Mouse (Mus musculus) liver, adult 2 months (tissue): ENCODE results near the gene Eif2a.

Source experiments
- CTCF ChIP-seq: fragments of 200-500 bp; IDR thresholded peaks from 2 replicates; pipeline ENCODE4 v1.5.1; 2011; ENCODE audit warnings: low read depth, low read length, control low read depth
- POLR2A ChIP-seq: fragments of 200-500 bp; IDR thresholded peaks from 2 replicates; pipeline ENCODE4 v1.6.1; 2011; ENCODE audit warnings: low read length, control low read depth; ENCODE audit not compliant: insufficient read depth; ENCODE audit errors: extremely low read depth

DNA sequence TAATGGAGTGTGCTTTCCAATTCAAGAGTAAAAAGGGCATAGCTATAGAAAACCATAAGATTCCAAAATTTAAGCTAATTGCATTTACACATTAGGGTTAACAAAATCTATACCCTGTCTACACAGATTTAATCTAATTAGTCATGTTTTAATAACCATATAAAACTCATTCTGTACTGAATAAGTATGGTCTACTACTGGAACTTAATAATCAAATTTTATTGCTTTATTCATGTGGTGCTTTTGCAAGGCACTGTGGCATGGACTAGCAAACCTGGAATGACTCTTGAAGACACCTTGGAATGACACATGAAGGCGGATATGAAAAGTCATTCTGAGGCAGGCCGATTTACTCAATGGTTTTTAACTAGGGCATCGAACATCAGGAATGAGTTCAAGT lies 2.2 kb upstream of the Eif2a start:
- TF ChIP-seq CTCF (no peak), POLR2A (no peak)
